Mouse (Mus musculus) embryonic facial prominence, embryonic 12.5 days (tissue): ENCODE measurements at regions not wholly inside any gene's neighbourhood (a gene's known extent, or its start where the extent isn't known, plus 50 kb on each side); places are given as distances from the start of the nearest gene placed in this dataset.

Experiments
- ATAC-seq: fragments of 200-750 bp; cut with Nextera tagmentation; 2 replicates; pipeline ENCODE4 v1.8.0; 2017; ENCODE audit not compliant: insufficient number of reproducible peaks, insufficient read depth, low FRiP score, low TSS enrichment
- H3K27ac ChIP-seq: fragments of 300-500 bp; sonication (generic); 2 replicates; pipeline ENCODE4 v1.5.1; 2016; ENCODE audit warnings: mild to moderate bottlenecking
- H3K27me3 ChIP-seq: fragments of 300-500 bp; sonication (generic); 2 replicates; pipeline ENCODE4 v1.6.1; 2016; ENCODE audit warnings: mild to moderate bottlenecking, moderate library complexity
- H3K36me3 ChIP-seq: fragments of 300-500 bp; sonication (generic); 2 replicates; pipeline ENCODE4 v1.6.1; 2016; ENCODE audit warnings: mild to moderate bottlenecking
- H3K4me1 ChIP-seq: fragments of 300-500 bp; sonication (generic); 2 replicates; pipeline ENCODE4 v1.6.1; 2016
- H3K4me2 ChIP-seq: fragments of 300-500 bp; sonication (generic); replicated peaks from 2 replicates; pipeline ENCODE4 v1.6.1; 2016; ENCODE audit warnings: mild to moderate bottlenecking, moderate library complexity
- H3K4me3 ChIP-seq: fragments of 300-500 bp; sonication (generic); 2 replicates; pipeline ENCODE4 v1.5.1; 2016; ENCODE audit warnings: mild to moderate bottlenecking
- H3K9ac ChIP-seq: fragments of 300-500 bp; sonication (generic); 2 replicates; pipeline ENCODE4 v1.6.1; 2016; ENCODE audit warnings: mild to moderate bottlenecking, moderate library complexity
- H3K9me3 ChIP-seq: fragments of 300-500 bp; sonication (generic); 2 replicates; pipeline ENCODE4 v1.6.1; 2016; ENCODE audit warnings: mild to moderate bottlenecking, moderate library complexity
- WGBS: fragments of 180-500 bp; shearing (Covaris S2); methylation state at CpG from one replicate; pipeline ENCODE4 v1.1.7; 2016; 5-methylcytosine and 5-hydroxymethylcytosine counted together

- ATAC-seq, result no peak
- Histone ChIP-seq H3K9ac (no peak overlapping the region), H3K27me3 (no peaks in the 10 kb centered on the region), H3K9me3 (no peaks in the 10 kb centered on the region), H3K4me2 (no peak overlapping the region), H3K4me1 (no peaks in the 10 kb centered on the region), H3K36me3 (no peaks in the 10 kb centered on the region), H3K27ac (no peak overlapping the region), H3K4me3 (no peak overlapping the region)
- 79% methylated on average over 4 of the region's 4 CpGs for WGBS
These were observed 94.0 kb upstream of the Ubr2 start for GRCm38 (mm10) chr17:47104328-47104727.

- no peak for ATAC-seq
- no peaks in the 10 kb centered on the region for H3K27me3 ChIP-seq
- no peak overlapping the region for H3K27ac ChIP-seq
- WGBS, result 80% methylated on average over 3 of the region's 3 CpGs
- H3K36me3 ChIP-seq, result no peaks in the 10 kb centered on the region
- H3K9me3 ChIP-seq, result no peaks in the 10 kb centered on the region
- H3K4me3 ChIP-seq, result no peak overlapping the region
- H3K4me2 ChIP-seq, result no peak overlapping the region
- H3K4me1 ChIP-seq, result no peaks in the 10 kb centered on the region
- no peak overlapping the region for H3K9ac ChIP-seq
These were observed 84.8 kb upstream of the Ubr2 start for GRCm38 (mm10) chr17:47095191-47095590.

- Histone ChIP-seq H3K27me3 (no peaks in the 10 kb centered on the region), H3K4me2 (no peak overlapping the region), H3K27ac (no peak overlapping the region), H3K4me1 (no peaks in the 10 kb centered on the region), H3K4me3 (no peak overlapping the region), H3K9ac (no peak overlapping the region), H3K36me3 (no peaks in the 10 kb centered on the region), H3K9me3 (no peaks in the 10 kb centered on the region)
- 89% methylated on average over 9 of the region's 9 CpGs for WGBS
- no peak for ATAC-seq
These were observed 81.7 kb upstream of the Ubr2 start for GRCm38 (mm10) chr17:47092076-47092475.

GRCm38 (mm10) chr17:47089769-47090168 is 79.4 kb upstream of the Ubr2 start:
- H3K4me3 ChIP-seq, result no peak overlapping the region
- no peaks in the 10 kb centered on the region for H3K36me3 ChIP-seq
- H3K4me1 ChIP-seq, result no peaks in the 10 kb centered on the region
- no peak overlapping the region for H3K4me2 ChIP-seq
- no peak overlapping the region for H3K27ac ChIP-seq
- H3K27me3 ChIP-seq, result no peaks in the 10 kb centered on the region
- no peak for ATAC-seq
- no peak overlapping the region for H3K9ac ChIP-seq
- 84% methylated on average over 3 of the region's 3 CpGs for WGBS
- H3K9me3 ChIP-seq, result no peaks in the 10 kb centered on the region

GRCm38 (mm10) chr17:47069206-47069605 is 58.9 kb upstream of the Ubr2 start:
- no peak overlapping the region for H3K9ac ChIP-seq
- H3K27ac ChIP-seq, result no peak overlapping the region

GRCm38 (mm10) chr17:47065307-47065901 is 55.0 kb upstream of the Ubr2 start:
- Histone ChIP-seq H3K9ac (no peak overlapping the region), H3K36me3 (no peaks in the 10 kb centered on the region), H3K27me3 (no peaks in the 10 kb centered on the region), H3K4me1 (no peaks in the 10 kb centered on the region), H3K4me2 (no peak overlapping the region), H3K9me3 (no peaks in the 10 kb centered on the region), H3K27ac (no peak overlapping the region), H3K4me3 (no peak overlapping the region)
- no peak for ATAC-seq
- 83% methylated on average over 4 of the region's 4 CpGs for WGBS

More at GRCm38 (mm10) chr17:47069206-47069605, 58.9 kb upstream of the Ubr2 start:
- Histone ChIP-seq H3K27me3 (no peaks in the 10 kb centered on the region), H3K36me3 (no peaks in the 10 kb centered on the region), H3K4me3 (no peak overlapping the region), H3K4me1 (no peaks in the 10 kb centered on the region), H3K4me2 (no peak overlapping the region), H3K9me3 (no peaks in the 10 kb centered on the region)
- 90% methylated on average over 2 of the region's 2 CpGs for WGBS
- ATAC-seq, result no peak

GRCm38 (mm10) chr17:47064592-47065306 is 54.4 kb upstream of the Ubr2 start:
- Histone ChIP-seq H3K4me3 (no peak overlapping the region), H3K27ac (no peak overlapping the region), H3K36me3 (no peaks in the 10 kb centered on the region), H3K27me3 (no peaks in the 10 kb centered on the region), H3K4me1 (no peaks in the 10 kb centered on the region; the same call in 1 of the 2 replicates), H3K9me3 (no peaks in the 10 kb centered on the region), H3K4me2 (no peak overlapping the region), H3K9ac (no peak overlapping the region)
- no peak for ATAC-seq
- WGBS, result 75% methylated on average over 14 of the region's 14 CpGs

GRCm38 (mm10) chr17:47064006-47064405 is 53.6 kb upstream of the Ubr2 start:
- WGBS, result 90% methylated on average over 4 of the region's 4 CpGs
- Histone ChIP-seq H3K9ac (no peak overlapping the region), H3K27me3 (no peaks in the 10 kb centered on the region), H3K27ac (no peak overlapping the region), H3K9me3 (no peaks in the 10 kb centered on the region), H3K4me3 (no peak overlapping the region), H3K4me1 (no peaks in the 10 kb centered on the region; the same call in 1 of the 2 replicates), H3K4me2 (no peak overlapping the region), H3K36me3 (no peaks in the 10 kb centered on the region)
- no peak for ATAC-seq

- Histone ChIP-seq H3K27me3 (no peaks in the 10 kb centered on the region), H3K36me3 (no peaks in the 10 kb centered on the region), H3K9me3 (0 out of 2 replicates have a peak, but pooled peaks cover 4% of the 10 kb centered on the region), H3K27ac (no peak overlapping the region), H3K9ac (no peak overlapping the region), H3K4me2 (no peak overlapping the region), H3K4me1 (no peaks in the 10 kb centered on the region; the same call in 1 of the 2 replicates), H3K4me3 (no peak overlapping the region)
- ATAC-seq, result no peak
- 67% methylated on average over 8 of the region's 8 CpGs for WGBS
These were observed 50.8 kb upstream of the Ubr2 start for GRCm38 (mm10) chr17:47061031-47061620.
